Mouse (Mus musculus) G1E-ER4 (cell line): ENCODE measurements around the gene Plbd2. TPM values are rescaled to one million over a fixed set of nuclear protein-coding genes. Genes with fewer than 3 reads are reported as not detected.

Experiments
- GATA1 ChIP-seq: IDR thresholded peaks from one replicate; pipeline ENCODE4 v1.8.0; 2012; ENCODE audit warnings: low read length, inconsistent platforms
- polyA plus RNA-seq: library from polyadenylated mRNA; stranded (reverse); fragments of >175 nt; gene quantifications from 2 replicates; pipeline ENCODE4 v1.2.3, GENCODE M21; 2012

Gene Plbd2
- polyA plus RNA-seq, 1 experiment: 23.7 TPM

DNA sequence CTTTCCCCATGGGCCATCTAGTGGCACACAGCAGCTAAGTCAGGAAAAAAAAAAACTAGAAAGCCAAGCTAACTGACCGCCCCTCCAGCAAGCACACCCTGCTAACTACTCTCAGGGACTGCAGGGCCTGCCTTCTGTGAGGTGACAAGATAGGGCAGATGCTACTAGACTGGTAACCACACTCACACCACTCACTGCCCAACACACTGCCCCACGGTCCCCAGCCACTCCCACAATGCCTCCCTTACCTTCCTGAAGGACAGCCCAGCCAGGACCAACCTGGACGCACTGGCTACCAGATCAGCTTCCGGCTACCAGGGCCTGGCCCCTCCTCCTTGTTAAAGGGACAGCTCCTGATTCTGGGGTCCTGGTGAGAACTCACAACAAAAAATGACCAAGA lies 36.4 kb downstream of the Plbd2 start:
- TF ChIP-seq GATA1: no peak

DNA sequence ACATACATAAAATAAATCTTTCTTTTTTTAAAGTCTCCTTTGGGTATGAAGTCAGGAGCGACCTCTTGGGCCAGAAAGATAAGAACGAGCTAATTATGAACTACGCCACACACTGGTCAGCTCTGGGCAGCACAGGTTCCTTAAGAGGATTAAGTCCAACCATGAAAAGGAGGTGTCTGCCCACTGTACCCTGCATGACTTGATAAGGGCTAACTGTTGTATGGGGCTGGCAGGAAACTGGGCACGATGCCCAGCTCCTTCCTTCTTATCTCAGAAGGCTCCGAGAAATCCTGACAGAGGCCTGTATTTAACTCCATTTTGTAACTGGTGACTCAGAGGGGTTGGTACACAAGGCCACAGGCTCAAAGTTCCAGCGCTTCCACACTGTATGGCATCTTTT lies 37.6 kb downstream of the Plbd2 start:
- TF ChIP-seq GATA1: no peak

GRCm38 (mm10) chr5:120465062-120465461 lies 38.4 kb downstream of the Plbd2 start:
- TF ChIP-seq GATA1: no peak

GRCm38 (mm10) chr5:120464321-120464720 lies 39.1 kb downstream of the Plbd2 start:
- TF ChIP-seq GATA1: no peak

- no peak for TF ChIP-seq GATA1
These were observed 41.5 kb downstream of the Plbd2 start for GRCm38 (mm10) chr5:120461902-120462301.

DNA sequence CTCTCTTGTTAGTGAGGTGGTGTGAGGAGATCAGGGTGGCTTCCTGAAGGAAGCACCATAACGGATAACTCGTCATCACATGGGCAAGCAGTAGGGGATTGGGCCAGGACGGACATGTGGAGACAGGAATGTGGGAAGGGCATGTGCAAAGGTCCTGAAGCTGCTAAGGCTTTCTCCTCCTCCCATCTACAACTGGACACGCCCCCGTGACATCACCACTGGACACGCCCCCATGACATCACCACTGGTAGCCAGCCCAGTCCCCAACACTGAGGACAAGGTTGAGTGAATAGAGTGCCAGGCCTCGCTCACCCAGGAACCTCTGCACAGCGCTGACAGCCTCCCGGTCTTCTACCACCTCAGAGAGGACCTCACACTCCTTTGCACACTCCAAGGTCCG lies 44.3 kb downstream of the Plbd2 start:
- no peak for TF ChIP-seq GATA1

- no peak for TF ChIP-seq GATA1
These were observed 45.8 kb downstream of the Plbd2 start for GRCm38 (mm10) chr5:120457628-120458027.

DNA sequence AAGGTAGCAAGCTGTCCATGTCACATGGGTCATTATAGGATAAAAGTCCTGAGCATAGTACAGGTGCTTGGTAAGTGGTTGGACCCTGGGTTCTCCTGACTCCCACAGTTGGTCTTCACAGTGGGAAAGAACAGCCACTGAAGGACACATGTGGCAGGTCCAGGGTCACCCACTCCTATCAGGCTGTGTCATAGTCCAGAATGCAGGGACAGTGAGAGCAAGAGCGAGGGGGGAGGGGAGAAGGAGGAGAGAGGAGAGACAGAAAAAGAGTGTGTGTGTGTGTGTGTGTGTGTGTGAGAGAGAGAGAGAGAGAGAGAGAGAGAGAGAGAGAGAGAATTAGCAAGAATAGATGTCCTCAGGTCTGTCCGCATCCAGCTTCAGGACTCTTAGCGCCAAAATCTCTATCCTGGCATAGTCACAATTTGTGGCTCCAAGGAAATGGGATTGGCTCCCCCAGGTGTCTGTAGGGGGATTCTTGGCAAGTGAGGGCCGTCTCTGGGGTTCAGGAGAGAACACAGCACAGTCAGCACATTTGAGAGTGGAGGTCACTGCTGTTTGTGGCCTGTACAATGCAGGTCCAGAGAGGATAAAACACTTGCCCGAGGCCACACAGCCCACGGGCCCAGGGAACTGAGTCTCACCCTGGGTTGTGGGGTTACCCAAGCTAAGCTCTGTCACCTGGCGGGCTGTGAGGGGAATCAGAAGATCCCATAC lies 46.4 kb downstream of the Plbd2 start:
- TF ChIP-seq GATA1: no peak

DNA sequence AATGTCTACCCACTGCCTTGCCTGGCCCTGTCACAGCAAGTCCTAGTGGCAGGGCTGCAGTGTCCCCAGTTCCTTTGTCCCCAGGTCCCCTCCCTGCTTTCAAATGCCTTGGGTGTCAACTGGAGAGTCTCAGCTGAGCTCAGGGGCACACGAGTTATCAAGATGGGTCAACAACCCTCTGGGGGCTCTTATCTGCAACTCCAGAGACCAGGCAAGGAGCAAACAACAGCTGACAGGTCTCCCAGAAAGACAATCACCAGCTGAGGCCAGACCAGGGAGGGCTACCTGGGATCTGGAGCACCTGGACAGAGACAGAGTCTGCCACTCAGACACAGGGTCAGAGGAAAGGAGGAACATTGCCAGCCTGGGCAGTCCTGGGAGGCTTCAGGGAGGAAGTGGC lies 47.2 kb downstream of the Plbd2 start:
- TF ChIP-seq GATA1: no peak

DNA sequence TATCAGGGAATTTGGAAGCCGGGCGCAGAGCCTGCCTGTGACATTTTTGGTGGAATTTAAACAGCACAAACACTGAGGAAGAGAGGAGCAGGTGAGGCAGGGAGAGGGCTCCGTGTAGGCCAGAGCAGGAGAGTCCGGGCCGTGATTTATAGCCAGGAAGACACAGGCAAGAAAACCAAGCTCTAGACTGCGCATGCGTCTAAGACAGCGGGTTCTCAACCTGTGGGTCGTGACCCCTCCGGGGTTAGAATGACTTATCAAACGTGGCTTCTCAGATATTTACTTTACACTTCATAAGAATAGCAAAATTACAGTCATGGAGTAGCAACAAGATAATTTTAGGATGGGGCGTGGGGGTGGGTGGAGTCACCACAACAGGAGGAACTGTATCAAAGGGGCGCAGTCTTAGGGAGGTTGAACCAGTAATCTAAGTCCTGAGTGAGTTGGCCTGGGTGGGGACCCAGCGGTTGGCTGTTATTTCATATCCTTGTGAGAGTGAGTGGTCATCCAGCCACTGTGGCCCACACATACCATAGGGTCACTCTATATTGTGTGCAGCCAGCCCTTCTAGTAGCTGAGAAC lies 48.6 kb downstream of the Plbd2 start:
- no peak for TF ChIP-seq GATA1

- TF ChIP-seq GATA1: no peak
These were observed 56.1 kb downstream of the Plbd2 start for GRCm38 (mm10) chr5:120447305-120447704.

- no peak for TF ChIP-seq GATA1
These were observed 62.7 kb downstream of the Plbd2 start for GRCm38 (mm10) chr5:120440733-120441132.

DNA sequence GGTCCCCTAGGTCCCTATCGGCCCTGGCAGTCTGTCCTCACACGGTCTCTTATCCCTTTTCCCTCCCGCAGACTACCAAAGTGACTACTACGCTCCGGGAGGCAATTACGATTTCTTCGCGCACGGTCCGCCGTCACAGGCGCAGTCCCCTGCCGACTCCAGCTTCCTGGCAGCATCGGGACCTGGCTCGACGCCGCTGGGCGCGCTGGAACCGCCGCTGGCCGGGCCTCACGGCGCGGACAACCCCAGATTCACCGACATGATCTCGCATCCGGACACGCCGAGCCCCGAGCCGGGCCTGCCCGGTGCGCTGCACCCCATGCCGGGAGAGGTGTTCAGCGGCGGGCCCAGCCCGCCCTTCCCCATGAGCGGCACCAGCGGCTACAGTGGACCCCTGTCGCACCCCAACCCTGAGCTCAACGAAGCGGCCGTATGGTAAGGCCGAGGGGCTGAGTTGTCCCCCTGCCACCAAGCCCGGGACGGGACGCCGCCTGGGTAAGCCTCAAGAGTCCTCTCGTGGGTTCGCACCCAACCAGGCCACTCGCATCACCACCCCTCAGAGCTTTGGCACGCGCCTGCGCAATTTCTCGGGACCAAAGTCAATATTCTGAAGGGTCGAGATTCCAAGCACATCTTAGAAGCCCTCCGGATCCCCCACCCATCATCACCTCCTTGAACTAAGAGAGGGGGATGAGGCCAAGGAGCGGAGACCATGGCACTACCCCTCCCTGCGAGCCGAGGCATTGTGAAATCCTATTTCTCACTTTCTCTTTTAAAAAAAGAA lies 63.3 kb downstream of the Plbd2 start:
- TF ChIP-seq GATA1: no peak

GRCm38 (mm10) chr5:120438991-120439710 lies 64.3 kb downstream of the Plbd2 start:
- no peak for TF ChIP-seq GATA1

- no peak for TF ChIP-seq GATA1
These were observed 65.0 kb downstream of the Plbd2 start for GRCm38 (mm10) chr5:120438469-120438868.

GRCm38 (mm10) chr5:120437986-120438385 lies 65.4 kb downstream of the Plbd2 start:
- no peak for TF ChIP-seq GATA1
